Mouse (Mus musculus) olfactory bulb, adult 2 months (tissue): ENCODE data around the gene Krt2.

ENCODE experiments used
- CTCF ChIP-seq: fragments of 200-500 bp; IDR thresholded peaks from 2 replicates; pipeline ENCODE4 v1.5.1; 2012; ENCODE audit warnings: low read depth, mild to moderate bottlenecking, low read length, moderate library complexity; ENCODE audit not compliant: insufficient read depth
- POLR2A ChIP-seq: fragments of 200-500 bp; IDR thresholded peaks from 2 replicates; pipeline ENCODE4 v1.6.1; 2012; ENCODE audit warnings: mild to moderate bottlenecking, low read depth, low read length, moderate library complexity; ENCODE audit not compliant: insufficient read depth

DNA sequence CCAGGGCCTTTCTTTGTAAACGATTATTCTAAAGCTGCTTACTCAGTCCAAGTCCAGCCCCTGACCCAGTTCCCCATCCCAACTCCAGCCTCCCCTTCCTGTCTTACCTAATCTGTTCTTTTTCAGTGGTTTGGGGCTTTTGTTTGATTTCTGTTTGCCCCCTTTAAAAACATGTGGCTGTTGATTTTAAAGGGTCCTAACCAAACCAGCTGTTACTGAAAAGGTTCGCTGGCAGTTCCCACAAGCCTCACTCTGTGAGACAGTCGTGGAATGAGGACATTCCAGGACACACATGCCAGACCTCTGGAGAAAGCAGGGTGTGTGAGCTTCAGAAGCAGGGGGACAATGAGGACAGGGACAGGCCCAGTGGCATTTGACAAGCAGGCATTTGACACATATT, 3.8 kb upstream of the Krt2 start:
- no peak for TF ChIP-seq POLR2A
- TF ChIP-seq CTCF: no peak
